Mouse (Mus musculus) limb, embryonic 13.5 days (tissue): Measurements from ENCODE around the gene Gm3238. TPM values are rescaled to one million over a fixed set of nuclear protein-coding genes. Genes with fewer than 3 reads are reported as not detected.
"Not testable (repeated sequence)": the region's sequence is repeated elsewhere in the genome, so short reads cannot be mapped to it uniquely, and the experiment has no call there.

Source experiments
- ATAC-seq: fragments of 200-750 bp; cut with Nextera tagmentation; 2 replicates; pipeline ENCODE4 v1.8.0; 2017; ENCODE audit warnings: low read depth, moderate number of reproducible peaks, moderate TSS enrichment; ENCODE audit not compliant: low FRiP score
- H3K27ac ChIP-seq: fragments of 300-500 bp; sonication (generic); 2 replicates; pipeline ENCODE4 v1.5.1; 2015; ENCODE audit warnings: inconsistent platforms, mild to moderate bottlenecking, moderate library complexity
- H3K27me3 ChIP-seq: fragments of 300-500 bp; sonication (generic); 2 replicates; pipeline ENCODE4 v1.6.1; 2015; ENCODE audit warnings: mild to moderate bottlenecking, inconsistent platforms
- H3K36me3 ChIP-seq: fragments of 300-500 bp; sonication (generic); 2 replicates; pipeline ENCODE4 v1.6.1; 2015; ENCODE audit warnings: inconsistent platforms, mild to moderate bottlenecking, moderate library complexity
- H3K4me1 ChIP-seq: fragments of 300-500 bp; sonication (generic); 2 replicates; pipeline ENCODE4 v1.6.1; 2015; ENCODE audit warnings: inconsistent platforms
- H3K4me2 ChIP-seq: fragments of 300-500 bp; sonication (generic); replicated peaks from 2 replicates; pipeline ENCODE4 v1.6.1; 2015; ENCODE audit warnings: inconsistent platforms, mild to moderate bottlenecking, moderate library complexity
- H3K4me3 ChIP-seq: fragments of 300-500 bp; sonication (generic); 2 replicates; pipeline ENCODE4 v1.5.1; 2015; ENCODE audit warnings: moderate library complexity, mild to moderate bottlenecking, inconsistent platforms
- H3K9ac ChIP-seq: fragments of 300-500 bp; sonication (generic); 2 replicates; pipeline ENCODE4 v1.6.1; 2015; ENCODE audit warnings: mild to moderate bottlenecking, inconsistent platforms
- H3K9me3 ChIP-seq: fragments of 300-500 bp; sonication (generic); 2 replicates; pipeline ENCODE4 v1.6.1; 2016; ENCODE audit warnings: inconsistent platforms
- WGBS: fragments of 180-500 bp; shearing (Covaris S2); methylation state at CpG from one replicate; pipeline ENCODE4 v1.1.7; 2015; 5-methylcytosine and 5-hydroxymethylcytosine counted together
- polyA plus RNA-seq: library from polyadenylated mRNA; unstranded; fragments of >200 nt; fragmentation: Nextera tagmentation; extraction: Ambion mirVana; gene quantifications from 2 replicates; pipeline ENCODE4 v1.2.1, GENCODE M21; 2015

Gm3238 gene
- not detected in 2 replicates for polyA plus RNA-seq

DNA sequence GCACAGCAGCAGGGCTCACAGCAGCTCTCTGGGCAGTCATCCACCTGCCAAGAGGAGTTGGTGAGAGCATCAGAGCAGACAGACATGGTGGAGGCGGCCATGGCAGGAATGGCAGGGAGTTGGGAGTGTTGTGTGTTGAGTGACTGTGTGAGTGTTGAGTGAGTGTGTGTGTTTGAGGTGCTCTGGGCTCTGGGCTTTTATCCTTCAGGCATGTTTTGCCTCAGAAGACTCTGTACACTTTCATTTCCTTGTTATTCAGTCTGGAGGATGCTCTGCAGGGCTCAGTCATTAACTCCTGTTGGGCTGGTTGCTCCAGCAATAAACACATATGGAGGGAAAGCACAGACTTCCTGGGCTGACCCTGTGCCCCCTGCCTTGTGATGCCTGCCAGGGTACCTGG lies at the start of gene Gm3238:
Gene Gm3238 (minus strand): TSS at position 101 of the 400 bp plus-strand sequence.
- WGBS = 40% methylated on average over 1 of the region's 1 CpGs
- H3K27ac ChIP-seq, H3K36me3 ChIP-seq, H3K9me3 ChIP-seq, H3K4me3 ChIP-seq, H3K9ac ChIP-seq, ATAC-seq, H3K4me1 ChIP-seq, H3K4me2 ChIP-seq, H3K27me3 ChIP-seq: not testable (repeated sequence)

DNA sequence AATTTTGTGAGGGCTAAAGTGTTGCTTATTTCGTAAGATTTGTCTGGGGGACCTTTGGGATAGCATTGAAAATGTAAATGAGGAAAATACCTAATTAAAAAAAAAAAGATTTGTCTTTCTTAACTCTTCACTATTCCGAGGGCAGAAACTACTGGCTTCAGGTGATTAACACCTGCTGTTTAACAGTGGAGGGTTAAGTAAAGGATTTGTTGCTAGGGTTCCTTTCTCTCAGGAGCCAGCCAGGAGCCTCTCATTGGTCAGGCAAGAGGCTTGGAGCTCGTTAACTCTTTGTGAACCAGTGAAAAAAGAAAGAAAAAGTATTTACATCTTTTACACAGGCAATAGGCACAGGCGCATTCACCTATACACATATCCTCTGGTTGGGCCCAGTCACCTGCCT lies 48.1 kb upstream of the Gm3238 start:
- no peak overlapping the region for H3K4me2 ChIP-seq
- H3K9ac ChIP-seq = no peak overlapping the region
- H3K4me1 ChIP-seq = no peaks in the 10 kb centered on the region
- no peaks in the 10 kb centered on the region for H3K27me3 ChIP-seq
- no peaks in the 10 kb centered on the region for H3K36me3 ChIP-seq
- no peak overlapping the region for H3K27ac ChIP-seq
- ATAC-seq = no peak
- 0 out of 2 replicates have a peak, but pooled peaks cover 7% of the 10 kb centered on the region for H3K9me3 ChIP-seq
- 30% methylated on average over 4 of the region's 4 CpGs for WGBS
- H3K4me3 ChIP-seq = no peak overlapping the region

DNA sequence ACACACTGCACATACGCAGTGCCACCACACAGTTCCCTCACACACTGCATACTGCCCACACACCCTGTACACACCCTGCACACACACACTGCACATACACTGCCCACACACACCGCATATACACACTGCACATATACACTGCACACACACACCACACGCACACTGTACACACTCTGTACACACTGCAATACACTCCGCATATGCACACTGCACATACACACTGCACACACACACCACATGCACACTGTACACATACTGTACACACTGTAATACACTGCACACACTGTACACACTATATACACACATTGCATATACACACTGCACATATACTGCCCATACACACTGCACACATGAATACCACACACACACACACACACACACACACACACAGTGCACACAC lies 47.4 kb upstream of the Gm3238 start:
- H3K9ac ChIP-seq = no peak overlapping the region
- 0 out of 2 replicates have a peak, but pooled peaks cover 2% of the 10 kb centered on the region for H3K9me3 ChIP-seq
- no peaks in the 10 kb centered on the region for H3K27me3 ChIP-seq
- H3K4me1 ChIP-seq = no peaks in the 10 kb centered on the region
- no peak overlapping the region for H3K27ac ChIP-seq
- H3K36me3 ChIP-seq = no peaks in the 10 kb centered on the region
- H3K4me3 ChIP-seq = no peak overlapping the region
- no peak for ATAC-seq
- H3K4me2 ChIP-seq = no peak overlapping the region
- 95% methylated on average over 4 of the region's 4 CpGs for WGBS

DNA sequence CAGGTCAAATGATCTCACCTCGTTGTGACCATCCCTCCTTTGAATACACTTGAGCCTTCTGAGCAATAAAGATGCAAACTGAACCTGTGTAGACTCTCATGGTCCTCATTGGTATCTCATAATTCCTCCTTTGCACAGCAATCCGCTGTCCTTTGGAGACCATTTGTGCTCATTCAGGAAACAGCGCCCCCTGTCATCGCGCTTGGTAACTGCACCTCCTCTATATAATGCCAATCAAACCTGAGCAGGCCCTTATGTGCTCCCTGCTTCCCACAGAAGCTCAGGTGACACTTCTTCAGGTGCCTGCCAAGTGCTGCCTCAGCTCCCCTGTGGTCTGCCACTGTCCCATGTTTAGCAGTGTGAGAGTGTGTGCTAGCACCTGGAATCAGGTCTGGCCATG lies 44.4 kb upstream of the Gm3238 start:
- Histone ChIP-seq H3K9ac (no peak overlapping the region), H3K27ac (no peak overlapping the region), H3K4me3 (no peak overlapping the region), H3K36me3 (no peaks in the 10 kb centered on the region), H3K4me2 (no peak overlapping the region), H3K9me3 (no peaks in the 10 kb centered on the region), H3K4me1 (no peaks in the 10 kb centered on the region), H3K27me3 (no peaks in the 10 kb centered on the region)
- 25% methylated on average over 5 of the region's 5 CpGs for WGBS
- no peak for ATAC-seq

GRCm38 (mm10) chr10:77814382-77814781 lies 43.3 kb upstream of the Gm3238 start, which contains the start of gene Gm2696:
TSS of gene Gm2696 (plus strand) at chr10:77814682.
- H3K4me1 ChIP-seq = no peaks in the 10 kb centered on the region
- H3K9me3 ChIP-seq = 0 out of 2 replicates have a peak, but pooled peaks cover 8% of the 10 kb centered on the region
- no peak for ATAC-seq
- H3K4me3 ChIP-seq = no peak within 1 kb of the TSS
- H3K27me3 ChIP-seq = no peaks in the 10 kb centered on the region
- H3K9ac ChIP-seq = no peak within 1 kb of the TSS
- H3K27ac ChIP-seq = no peak within 1 kb of the TSS
- H3K36me3 ChIP-seq = no peaks in the 10 kb centered on the region
- H3K4me2 ChIP-seq = no peak within 1 kb of the TSS
- 58% methylated on average over 4 of the region's 4 CpGs for WGBS

- no peak within 1 kb of the TSS for H3K4me3 ChIP-seq
- no peak within 1 kb of the TSS for H3K4me2 ChIP-seq
- WGBS = 63% methylated on average over 5 of the region's 5 CpGs
- no peaks in the 10 kb centered on the region for H3K27me3 ChIP-seq
- no peak within 1 kb of the TSS for H3K9ac ChIP-seq
- H3K9me3 ChIP-seq = peaks cover 8% of the 10 kb centered on the region; the same call in 1 of the 2 replicates
- no peak within 1 kb of the TSS for H3K27ac ChIP-seq
- ATAC-seq = no peak
- no peaks in the 10 kb centered on the region for H3K36me3 ChIP-seq
- no peaks in the 10 kb centered on the region for H3K4me1 ChIP-seq
Observed at GRCm38 (mm10) chr10:77811743-77812142, 40.6 kb upstream of the Gm3238 start, which contains the start of gene Gm9507. TSS of gene Gm9507 (minus strand) at chr10:77811843.

DNA sequence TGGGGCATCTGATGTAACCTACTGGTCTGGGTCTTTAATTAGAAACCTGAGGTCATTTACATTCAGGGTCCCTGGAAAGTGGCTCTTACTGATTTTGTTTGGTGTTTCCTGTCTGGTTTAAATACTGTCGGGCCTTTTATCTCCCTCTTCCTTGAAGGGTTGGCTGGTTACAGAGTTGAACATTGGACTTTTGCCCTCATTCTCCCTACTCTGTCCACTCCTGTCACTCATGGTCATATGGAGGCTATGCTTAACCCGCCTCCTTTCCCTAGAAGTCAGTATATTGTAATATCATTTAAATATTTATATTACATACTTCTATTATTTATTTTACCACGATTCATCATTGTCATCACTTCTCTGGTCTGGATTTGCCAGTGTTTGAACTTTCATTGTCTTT lies 33.0 kb upstream of the Gm3238 start:
- H3K4me3 ChIP-seq = no peak overlapping the region
- no peak overlapping the region for H3K4me2 ChIP-seq
- H3K9ac ChIP-seq = no peak overlapping the region
- H3K9me3 ChIP-seq = no peaks in the 10 kb centered on the region; the same call in 1 of the 2 replicates
- H3K36me3 ChIP-seq = no peaks in the 10 kb centered on the region
- no peak for ATAC-seq
- no peak overlapping the region for H3K27ac ChIP-seq
- no peaks in the 10 kb centered on the region for H3K27me3 ChIP-seq
- 72% methylated on average over 3 of the region's 3 CpGs for WGBS
- peaks cover 2% of the 10 kb centered on the region; the same call in 1 of the 2 replicates for H3K4me1 ChIP-seq

GRCm38 (mm10) chr10:77798921-77799508 lies 27.9 kb upstream of the Gm3238 start, which contains the start of gene Gm19668:
TSS of gene Gm19668 (minus strand) at chr10:77799133.
- H3K27ac ChIP-seq = no peak within 1 kb of the TSS
- 45% methylated on average over 8 of the region's 8 CpGs for WGBS
- ATAC-seq = peak; percentile 59; the same call in 1 of the 2 replicates

DNA sequence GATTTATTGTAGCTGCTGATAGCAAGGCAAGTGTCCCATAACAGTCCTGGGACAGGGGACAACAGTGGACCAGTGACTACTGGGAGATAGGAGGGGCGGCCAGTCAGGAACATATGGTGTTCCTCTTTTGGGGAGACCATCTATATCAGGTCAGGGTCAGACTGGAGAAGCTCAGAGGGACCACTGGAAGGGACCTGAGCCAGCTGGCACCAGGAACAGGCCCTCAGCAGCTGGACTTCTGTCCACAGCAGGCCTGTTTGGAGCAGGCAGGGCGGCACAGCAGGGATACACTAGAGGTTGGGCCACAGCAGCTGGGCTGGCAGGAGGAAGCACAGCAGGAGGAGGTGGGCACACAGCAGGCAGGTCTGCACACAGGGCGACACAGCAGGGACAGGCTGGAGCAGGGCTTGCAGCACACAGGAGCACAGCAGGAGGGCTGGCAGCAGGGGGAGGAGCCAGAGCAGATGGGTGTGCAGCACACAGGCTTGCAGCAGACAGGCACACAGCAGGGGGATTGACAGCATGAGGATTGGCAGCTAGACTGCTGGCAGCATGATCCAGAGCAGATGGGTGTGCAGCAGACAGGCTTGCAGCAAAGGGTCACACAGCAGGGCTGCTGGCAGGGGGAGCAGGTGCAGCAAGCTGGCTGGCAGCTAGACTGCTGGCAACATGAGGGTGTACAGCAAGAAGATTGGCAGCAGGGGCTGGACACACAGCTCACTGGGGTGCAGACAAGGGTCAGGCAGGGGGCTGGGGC lies 27.2 kb upstream of the Gm3238 start:
- H3K9me3 ChIP-seq, H3K27ac ChIP-seq, H3K4me3 ChIP-seq, ATAC-seq, H3K36me3 ChIP-seq, H3K27me3 ChIP-seq, H3K4me2 ChIP-seq, H3K9ac ChIP-seq: not testable (repeated sequence)
- H3K4me1 ChIP-seq = peaks cover 22% of the 10 kb centered on the region
- 28% methylated on average over 3 of the region's 3 CpGs for WGBS

More at GRCm38 (mm10) chr10:77798921-77799508, 27.9 kb upstream of the Gm3238 start, which contains the start of gene Gm19668:
- no peaks in the 10 kb centered on the region for H3K36me3 ChIP-seq
- H3K9me3 ChIP-seq = no peaks in the 10 kb centered on the region
- no peak within 1 kb of the TSS for H3K9ac ChIP-seq
- H3K27me3 ChIP-seq = no peaks in the 10 kb centered on the region
- peaks cover 18% of the 10 kb centered on the region for H3K4me1 ChIP-seq
- H3K4me3 ChIP-seq = no peak within 1 kb of the TSS
- no peak within 1 kb of the TSS for H3K4me2 ChIP-seq

- Histone ChIP-seq H3K4me2 (no peak overlapping the region), H3K36me3 (no peaks in the 10 kb centered on the region), H3K9ac (no peak overlapping the region), H3K4me1 (peaks cover 22% of the 10 kb centered on the region), H3K9me3 (no peaks in the 10 kb centered on the region), H3K4me3 (no peak overlapping the region), H3K27ac (no peak overlapping the region), H3K27me3 (no peaks in the 10 kb centered on the region)
- ATAC-seq = no peak
- WGBS = 20% methylated on average over 3 of the region's 3 CpGs
Observed at GRCm38 (mm10) chr10:77797677-77798076, 26.6 kb upstream of the Gm3238 start.

DNA sequence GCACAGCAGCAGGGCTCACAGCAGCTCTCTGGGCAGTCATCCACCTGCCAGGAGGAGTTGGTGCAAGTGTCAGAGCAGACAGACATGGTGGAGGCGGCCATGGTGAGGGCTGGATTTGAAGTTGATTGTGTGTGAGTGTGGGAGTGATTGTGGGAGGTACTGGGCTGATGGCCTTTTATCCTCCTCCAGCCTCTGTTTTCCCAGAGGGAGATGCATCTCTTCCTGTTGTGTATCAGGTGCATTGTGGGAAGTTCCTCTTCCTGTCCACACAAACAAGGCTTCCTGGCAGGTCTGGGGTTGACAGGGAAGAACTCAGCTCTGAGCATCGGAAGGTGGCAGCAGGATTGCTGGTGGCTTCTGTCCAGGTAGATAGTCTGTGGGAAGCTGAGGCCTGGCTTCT lies 23.9 kb upstream of the Gm3238 start, which contains the start of gene Gm9639:
Gene Gm9639 (minus strand): TSS at position 101 of the 400 bp plus-strand sequence.
- no peaks in the 10 kb centered on the region for H3K9me3 ChIP-seq
- no peak within 1 kb of the TSS for H3K4me3 ChIP-seq
- 53% methylated on average over 2 of the region's 2 CpGs for WGBS
- H3K36me3 ChIP-seq = no peaks in the 10 kb centered on the region
- H3K9ac ChIP-seq = no peak within 1 kb of the TSS
- no peak for ATAC-seq
- H3K4me2 ChIP-seq = no peak within 1 kb of the TSS
- peaks cover 22% of the 10 kb centered on the region for H3K4me1 ChIP-seq
- no peaks in the 10 kb centered on the region for H3K27me3 ChIP-seq
- no peak within 1 kb of the TSS for H3K27ac ChIP-seq

DNA sequence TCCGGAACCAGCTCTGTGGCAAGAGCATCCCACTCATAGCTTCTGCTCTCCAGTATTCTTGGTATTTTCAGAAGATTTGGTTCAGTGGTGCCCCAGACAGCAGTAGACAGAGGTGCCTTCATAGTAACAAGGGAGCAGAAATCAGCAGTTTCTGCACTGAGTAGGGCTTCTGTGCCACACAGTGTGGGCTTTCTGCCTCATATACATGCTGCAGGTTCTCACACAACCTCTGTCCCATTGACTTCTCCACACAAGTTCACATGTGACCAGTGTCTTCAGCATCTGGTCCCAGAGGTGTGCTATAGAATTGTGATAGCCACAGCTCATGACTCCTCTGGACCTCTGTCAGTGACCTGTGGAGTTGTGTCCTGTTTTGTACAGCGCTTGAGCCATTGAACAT lies 17.5 kb upstream of the Gm3238 start:
- H3K27ac ChIP-seq = no peak overlapping the region
- no peaks in the 10 kb centered on the region for H3K9me3 ChIP-seq
- H3K9ac ChIP-seq = no peak overlapping the region
- ATAC-seq = no peak
- H3K4me1 ChIP-seq = 0 out of 2 replicates have a peak, but pooled peaks cover under 1% of the 10 kb centered on the region
- WGBS = 75% methylated on average over 2 of the region's 2 CpGs
- no peaks in the 10 kb centered on the region for H3K27me3 ChIP-seq
- H3K36me3 ChIP-seq = no peaks in the 10 kb centered on the region
- H3K4me3 ChIP-seq = no peak overlapping the region
- H3K4me2 ChIP-seq = no peak overlapping the region
